Mouse (Mus musculus) thymus, adult 2 months (tissue): ENCODE data around the gene Ctnnbip1. TPM values are rescaled to one million over a fixed set of nuclear protein-coding genes. Genes with fewer than 3 reads are reported as not detected.

ENCODE experiments used
- DNase-seq: peaks from one replicate; pipeline ENCODE4 v3.0.0; 2021
- H3K27ac ChIP-seq: fragments of 200-500 bp; 2 replicates; pipeline ENCODE4 v1.5.1; 2012; ENCODE audit warnings: low read length, control low read depth; ENCODE audit not compliant: control insufficient read depth, insufficient read depth
- H3K27me3 ChIP-seq: fragments of 200-500 bp; 2 replicates; pipeline ENCODE4 v1.6.1; 2012; ENCODE audit warnings: mild to moderate bottlenecking, low read length, moderate library complexity, mixed read lengths; ENCODE audit not compliant: control insufficient read depth, insufficient read depth
- H3K36me3 ChIP-seq: fragments of 200-500 bp; 2 replicates; pipeline ENCODE4 v1.6.1; 2012; ENCODE audit warnings: mild to moderate bottlenecking, low read length, moderate library complexity; ENCODE audit not compliant: control insufficient read depth, insufficient read depth
- H3K4me1 ChIP-seq: fragments of 200-500 bp; replicated peaks from 2 replicates; pipeline ENCODE4 v1.6.1; 2012; ENCODE audit warnings: low read length; ENCODE audit not compliant: control insufficient read depth, insufficient read depth
- H3K4me3 ChIP-seq: fragments of 200-500 bp; 2 replicates; pipeline ENCODE4 v1.5.1; 2012; ENCODE audit warnings: mild to moderate bottlenecking, low read length, control low read depth, moderate library complexity; ENCODE audit not compliant: control insufficient read depth, insufficient read depth
- CTCF ChIP-seq: fragments of 200-500 bp; IDR thresholded peaks from 2 replicates; pipeline ENCODE4 v1.5.1; 2012; ENCODE audit warnings: mild to moderate bottlenecking, control low read depth, low read length, moderate library complexity, borderline replicate concordance; ENCODE audit not compliant: control insufficient read depth, poor library complexity, insufficient read depth; ENCODE audit errors: extremely low read depth
- POLR2A ChIP-seq: fragments of 200-500 bp; IDR thresholded peaks from 2 replicates; pipeline ENCODE4 v1.6.1; 2012; ENCODE audit warnings: mild to moderate bottlenecking, low read length, control low read depth, moderate library complexity; ENCODE audit not compliant: control insufficient read depth, poor library complexity, insufficient read depth; ENCODE audit errors: extremely low read depth
- WGBS: fragments of 180-500 bp; shearing (Covaris S2); methylation state at CpG from one replicate; pipeline ENCODE4 v1.1.7; 2018; 5-methylcytosine and 5-hydroxymethylcytosine counted together
- polyA plus RNA-seq: library from polyadenylated mRNA; depleted of rRNA; stranded (reverse); fragments of >200 nt; gene quantifications from 2 replicates; pipeline ENCODE4 v1.2.3, GENCODE M21; 2012

Gene Ctnnbip1
- polyA plus RNA-seq, 1 experiment = 17.9 TPM

- H3K36me3 ChIP-seq = no peaks in the 10 kb centered on the region
- H3K27me3 ChIP-seq = no peaks in the 10 kb centered on the region
- no peaks in the 10 kb centered on the region for H3K4me1 ChIP-seq
- no peak for DNase-seq
- no peak overlapping the region for H3K4me3 ChIP-seq
- WGBS = 97% methylated on average over 5 of the region's 5 CpGs
- no peak overlapping the region for H3K27ac ChIP-seq
- TF ChIP-seq CTCF = no peak
- TF ChIP-seq POLR2A = no peak
Measured at GRCm38 (mm10) chr4:149551696-149552095, 33.7 kb downstream of the Ctnnbip1 start.

- no peaks in the 10 kb centered on the region for H3K27me3 ChIP-seq
- 14% methylated on average over 7 of the region's 7 CpGs for WGBS
- no peak for DNase-seq
- H3K27ac ChIP-seq = no peak overlapping the region
- no peak overlapping the region for H3K4me3 ChIP-seq
- H3K4me1 ChIP-seq = no peaks in the 10 kb centered on the region
- TF ChIP-seq POLR2A (no peak), CTCF (no peak)
- no peaks in the 10 kb centered on the region for H3K36me3 ChIP-seq
Measured at GRCm38 (mm10) chr4:149553834-149554233, 35.8 kb downstream of the Ctnnbip1 start.

- Histone ChIP-seq H3K27me3 (no peaks in the 10 kb centered on the region), H3K27ac (no peak overlapping the region), H3K4me1 (no peaks in the 10 kb centered on the region), H3K36me3 (no peaks in the 10 kb centered on the region), H3K4me3 (no peak overlapping the region)
- TF ChIP-seq POLR2A (no peak), CTCF (no peak)
- 92% methylated on average over 4 of the region's 4 CpGs for WGBS
- DNase-seq = no peak
Measured at GRCm38 (mm10) chr4:149556111-149556510, 38.1 kb downstream of the Ctnnbip1 start.

GRCm38 (mm10) chr4:149557905-149558304 is 39.9 kb downstream of the Ctnnbip1 start:
- Histone ChIP-seq H3K4me1 (peaks cover 10% of the 10 kb centered on the region), H3K36me3 (no peaks in the 10 kb centered on the region), H3K4me3 (no peak overlapping the region), H3K27me3 (no peaks in the 10 kb centered on the region), H3K27ac (no peak overlapping the region)
- WGBS = 96% methylated on average over 5 of the region's 5 CpGs
- DNase-seq = no peak
- TF ChIP-seq POLR2A (no peak), CTCF (no peak)

GRCm38 (mm10) chr4:149558389-149558788 is 40.4 kb downstream of the Ctnnbip1 start:
- no peak for TF ChIP-seq CTCF
- no peak for TF ChIP-seq POLR2A
- no peaks in the 10 kb centered on the region for H3K36me3 ChIP-seq
- H3K27me3 ChIP-seq = no peaks in the 10 kb centered on the region
- no peak for DNase-seq
- 68% methylated on average over 3 of the region's 3 CpGs for WGBS
- peaks cover 10% of the 10 kb centered on the region for H3K4me1 ChIP-seq
- no peak overlapping the region for H3K4me3 ChIP-seq
- H3K27ac ChIP-seq = no peak overlapping the region

- TF ChIP-seq POLR2A (no peak), CTCF (no peak)
Measured at GRCm38 (mm10) chr4:149561392-149561791, 43.4 kb downstream of the Ctnnbip1 start.

GRCm38 (mm10) chr4:149561986-149562904 is 44.2 kb downstream of the Ctnnbip1 start:
- 32% methylated on average over 21 of the region's 21 CpGs for WGBS
- no peak overlapping the region for H3K4me3 ChIP-seq
- peaks cover 10% of the 10 kb centered on the region for H3K4me1 ChIP-seq
- H3K27ac ChIP-seq = no peak overlapping the region
- H3K36me3 ChIP-seq = no peaks in the 10 kb centered on the region
- no peak for DNase-seq
- TF ChIP-seq POLR2A (no peak), CTCF (no peak)
- H3K27me3 ChIP-seq = no peaks in the 10 kb centered on the region

More at GRCm38 (mm10) chr4:149561392-149561791, 43.4 kb downstream of the Ctnnbip1 start:
- no peaks in the 10 kb centered on the region for H3K27me3 ChIP-seq
- peaks cover 10% of the 10 kb centered on the region for H3K4me1 ChIP-seq
- no peak overlapping the region for H3K4me3 ChIP-seq
- H3K27ac ChIP-seq = no peak overlapping the region
- WGBS = 92% methylated on average over 4 of the region's 4 CpGs
- H3K36me3 ChIP-seq = no peaks in the 10 kb centered on the region
- no peak for DNase-seq
